Mouse (Mus musculus): ENCODE measurements at regions not wholly inside any gene's neighbourhood (a gene's known extent, or its start where the extent isn't known, plus 50 kb on each side); places are given as distances from the start of the nearest gene placed in this dataset.

- no peaks in the 10 kb centered on the region for H3K4me1 ChIP-seq
- no peak overlapping the region for H3K27ac ChIP-seq (replicated peaks)
- H3K4me3 ChIP-seq: no peak overlapping the region
- no peaks in the 10 kb centered on the region for H3K36me3 ChIP-seq (replicated peaks)
- no peaks in the 10 kb centered on the region for H3K9me3 ChIP-seq
- WGBS: 85% methylated on average over 5 of the region's 5 CpGs
- no peaks in the 10 kb centered on the region for H3K27me3 ChIP-seq (replicated peaks; ENCODE audit: low read depth, poor library complexity, severe bottlenecking)
- no peak for DNase-seq (ENCODE audit: low spot score)
Measured at GRCm38 (mm10) chr15:54117967-54118538, 233.3 kb downstream of the Gm7489 start.

- DNase-seq (ENCODE audit: low spot score): no peak
- 87% methylated on average over 3 of the region's 3 CpGs for WGBS
- no peaks in the 10 kb centered on the region for H3K27me3 ChIP-seq (replicated peaks; ENCODE audit: low read depth, poor library complexity, severe bottlenecking)
- H3K27ac ChIP-seq (replicated peaks): no peak overlapping the region
- no peaks in the 10 kb centered on the region for H3K9me3 ChIP-seq
- no peaks in the 10 kb centered on the region for H3K4me1 ChIP-seq
- H3K4me3 ChIP-seq: no peak overlapping the region
- no peaks in the 10 kb centered on the region for H3K36me3 ChIP-seq (replicated peaks)
Measured at GRCm38 (mm10) chr15:54120456-54120855, 235.8 kb downstream of the Gm7489 start.

GRCm38 (mm10) chr15:54164350-54164749, 279.6 kb downstream of the Gm7489 start:
- Histone ChIP-seq H3K27ac (replicated peaks) (no peak overlapping the region), H3K9me3 (no peaks in the 10 kb centered on the region), H3K27me3 (replicated peaks; ENCODE audit: low read depth, poor library complexity, severe bottlenecking) (no peaks in the 10 kb centered on the region), H3K4me1 (no peaks in the 10 kb centered on the region), H3K4me3 (no peak overlapping the region), H3K36me3 (replicated peaks) (no peaks in the 10 kb centered on the region)
- DNase-seq (ENCODE audit: low spot score): no peak
- 80% methylated on average over 1 of the region's 1 CpGs for WGBS

GRCm38 (mm10) chr15:54167842-54168361, 283.2 kb downstream of the Gm7489 start:
- H3K4me1 ChIP-seq: no peaks in the 10 kb centered on the region
- DNase-seq (ENCODE audit: low spot score): no peak
- H3K9me3 ChIP-seq: no peaks in the 10 kb centered on the region
- WGBS: 85% methylated on average over 3 of the region's 3 CpGs
- no peak overlapping the region for H3K4me3 ChIP-seq
- no peaks in the 10 kb centered on the region for H3K27me3 ChIP-seq (replicated peaks; ENCODE audit: low read depth, poor library complexity, severe bottlenecking)
- H3K27ac ChIP-seq (replicated peaks): no peak overlapping the region
- H3K36me3 ChIP-seq (replicated peaks): no peaks in the 10 kb centered on the region

- Histone ChIP-seq H3K4me3 (no peak overlapping the region), H3K27ac (replicated peaks) (no peak overlapping the region), H3K4me1 (no peaks in the 10 kb centered on the region), H3K36me3 (replicated peaks) (no peaks in the 10 kb centered on the region), H3K9me3 (no peaks in the 10 kb centered on the region), H3K27me3 (replicated peaks; ENCODE audit: low read depth, poor library complexity, severe bottlenecking) (no peaks in the 10 kb centered on the region)
- DNase-seq (ENCODE audit: low spot score): no peak
- 73% methylated on average over 2 of the region's 2 CpGs for WGBS
Measured at GRCm38 (mm10) chr15:54177221-54177620, 292.5 kb downstream of the Gm7489 start.

GRCm38 (mm10) chr15:54177791-54178190, 293.1 kb downstream of the Gm7489 start:
- DNase-seq (ENCODE audit: low spot score): no peak
- Histone ChIP-seq H3K36me3 (replicated peaks) (no peaks in the 10 kb centered on the region), H3K27me3 (replicated peaks; ENCODE audit: low read depth, poor library complexity, severe bottlenecking) (no peaks in the 10 kb centered on the region), H3K4me3 (no peak overlapping the region), H3K9me3 (no peaks in the 10 kb centered on the region), H3K4me1 (no peaks in the 10 kb centered on the region), H3K27ac (replicated peaks) (no peak overlapping the region)
- 90% methylated on average over 3 of the region's 3 CpGs for WGBS
